Mouse (Mus musculus) G1E-ER4 (cell line): ENCODE measurements around the gene Dnajb2. TPM values are rescaled to one million over a fixed set of nuclear protein-coding genes. Genes with fewer than 3 reads are reported as not detected.

Experiments
- GATA1 ChIP-seq: IDR thresholded peaks from one replicate; pipeline ENCODE4 v1.8.0; 2012; ENCODE audit warnings: low read length, inconsistent platforms
- polyA plus RNA-seq: library from polyadenylated mRNA; stranded (reverse); fragments of >175 nt; gene quantifications from 2 replicates; pipeline ENCODE4 v1.2.3, GENCODE M21; 2012

The Dnajb2 gene
- polyA plus RNA-seq, 1 experiment: 11.3 TPM

DNA sequence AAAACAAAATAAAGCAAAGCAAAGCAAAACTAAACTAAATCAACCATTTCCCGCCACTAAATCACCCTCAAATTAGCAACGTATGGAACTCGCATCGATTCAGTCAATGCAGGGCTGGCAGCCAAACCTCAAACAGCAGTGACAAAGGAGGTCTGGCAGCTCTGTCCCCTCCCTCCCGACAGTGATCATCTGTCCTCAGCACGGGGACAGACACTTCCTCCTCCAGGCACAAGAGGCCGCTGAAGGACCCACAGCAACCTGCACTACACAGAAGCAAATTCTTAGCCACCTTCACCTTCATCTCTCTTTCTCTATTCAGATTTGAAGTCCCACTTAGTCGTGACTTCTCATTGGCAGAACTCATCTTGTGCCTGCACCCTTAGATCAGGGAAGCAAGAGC is 1.6 kb upstream of the Dnajb2 start:
- TF ChIP-seq GATA1: no peak

DNA sequence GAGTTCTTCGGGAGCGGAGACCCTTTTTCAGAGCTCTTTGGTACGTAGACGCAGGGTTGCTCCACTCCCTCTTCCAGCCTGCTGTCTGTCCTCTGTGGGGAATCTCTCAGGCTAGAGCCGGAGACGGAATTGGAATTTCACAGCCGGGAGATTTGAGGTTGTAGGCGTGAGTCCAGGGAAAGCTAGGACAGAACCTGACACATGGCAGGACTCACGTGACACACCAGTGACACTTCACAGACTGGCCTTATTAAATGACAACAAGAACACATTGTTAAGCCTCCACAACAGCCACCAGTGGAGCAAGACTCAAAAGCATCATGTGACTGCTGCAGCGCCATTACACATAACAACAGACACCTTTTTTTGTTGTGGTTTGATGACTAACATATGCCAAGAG is 3.4 kb downstream of the Dnajb2 start:
- no peak for TF ChIP-seq GATA1

DNA sequence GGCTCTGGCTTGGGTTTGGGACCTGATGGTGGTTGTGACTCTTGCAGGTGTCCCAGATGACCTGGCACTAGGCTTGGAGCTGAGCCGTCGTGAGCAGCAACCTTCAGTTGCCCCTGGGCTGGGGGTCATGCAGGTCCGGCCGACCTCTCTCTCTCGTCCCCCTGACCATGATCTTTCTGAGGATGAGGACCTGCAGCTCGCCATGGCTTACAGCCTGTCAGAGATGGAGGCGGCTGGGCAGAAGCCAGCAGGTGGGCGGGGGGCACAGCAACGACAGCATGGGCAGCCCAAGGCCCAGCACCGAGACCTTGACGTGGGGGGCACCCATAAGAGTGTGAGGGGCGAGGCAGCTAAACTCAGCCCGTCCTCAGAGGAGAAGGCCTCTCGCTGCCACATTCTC is 7.2 kb downstream of the Dnajb2 start:
- TF ChIP-seq GATA1: no peak

DNA sequence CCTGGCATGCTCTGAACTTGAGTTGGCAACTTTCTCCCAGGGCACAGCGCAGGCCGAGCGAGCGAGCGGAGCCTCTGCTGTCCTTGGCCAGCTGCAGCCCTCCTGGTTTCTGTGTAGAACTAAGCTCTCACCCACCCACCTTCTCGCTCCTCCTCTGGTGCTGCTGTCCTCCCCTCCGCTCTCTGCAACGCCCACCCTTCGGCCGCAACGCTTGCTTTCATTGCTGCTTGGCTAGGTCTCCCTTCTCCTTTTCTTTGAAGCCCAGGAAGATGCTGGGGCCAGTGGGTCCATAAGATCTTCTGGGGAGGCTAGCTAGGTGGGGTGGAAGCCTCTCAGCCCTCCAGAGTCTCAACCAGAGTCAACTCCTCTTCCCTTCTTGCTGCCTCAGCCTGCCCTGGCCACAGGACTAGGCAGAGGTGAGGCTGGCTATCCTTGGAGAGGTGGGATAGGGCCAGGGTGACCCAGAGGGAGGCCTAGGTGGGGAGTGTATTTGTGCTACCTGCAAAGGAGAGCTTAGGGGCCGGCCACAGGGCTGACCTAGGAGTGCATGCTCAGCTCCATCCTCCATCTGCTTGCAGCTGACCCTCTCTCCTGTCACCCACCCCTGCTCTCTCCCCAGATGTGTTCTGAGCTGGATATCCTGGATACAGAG is 8.1 kb downstream of the Dnajb2 start:
- no peak for TF ChIP-seq GATA1

DNA sequence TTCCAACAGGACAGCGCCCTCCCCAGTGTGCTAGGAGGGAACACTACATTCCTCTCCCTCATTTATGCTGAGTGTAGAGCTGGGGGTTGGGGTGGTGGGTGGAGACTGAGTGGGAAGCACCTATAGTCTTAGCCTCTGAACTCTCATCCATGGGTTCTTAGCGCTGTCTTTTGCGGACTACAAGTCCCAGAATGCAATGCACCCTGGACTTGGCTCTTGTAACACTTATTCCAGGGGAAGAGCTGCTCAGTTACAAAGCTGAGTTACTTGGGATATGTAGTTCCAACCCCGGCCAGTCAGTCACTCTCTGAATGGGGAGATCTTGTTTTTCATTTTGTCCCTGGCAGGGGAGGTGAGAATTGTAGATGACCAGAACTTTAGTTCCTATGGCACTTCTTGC is 8.6 kb downstream of the Dnajb2 start:
- no peak for TF ChIP-seq GATA1

DNA sequence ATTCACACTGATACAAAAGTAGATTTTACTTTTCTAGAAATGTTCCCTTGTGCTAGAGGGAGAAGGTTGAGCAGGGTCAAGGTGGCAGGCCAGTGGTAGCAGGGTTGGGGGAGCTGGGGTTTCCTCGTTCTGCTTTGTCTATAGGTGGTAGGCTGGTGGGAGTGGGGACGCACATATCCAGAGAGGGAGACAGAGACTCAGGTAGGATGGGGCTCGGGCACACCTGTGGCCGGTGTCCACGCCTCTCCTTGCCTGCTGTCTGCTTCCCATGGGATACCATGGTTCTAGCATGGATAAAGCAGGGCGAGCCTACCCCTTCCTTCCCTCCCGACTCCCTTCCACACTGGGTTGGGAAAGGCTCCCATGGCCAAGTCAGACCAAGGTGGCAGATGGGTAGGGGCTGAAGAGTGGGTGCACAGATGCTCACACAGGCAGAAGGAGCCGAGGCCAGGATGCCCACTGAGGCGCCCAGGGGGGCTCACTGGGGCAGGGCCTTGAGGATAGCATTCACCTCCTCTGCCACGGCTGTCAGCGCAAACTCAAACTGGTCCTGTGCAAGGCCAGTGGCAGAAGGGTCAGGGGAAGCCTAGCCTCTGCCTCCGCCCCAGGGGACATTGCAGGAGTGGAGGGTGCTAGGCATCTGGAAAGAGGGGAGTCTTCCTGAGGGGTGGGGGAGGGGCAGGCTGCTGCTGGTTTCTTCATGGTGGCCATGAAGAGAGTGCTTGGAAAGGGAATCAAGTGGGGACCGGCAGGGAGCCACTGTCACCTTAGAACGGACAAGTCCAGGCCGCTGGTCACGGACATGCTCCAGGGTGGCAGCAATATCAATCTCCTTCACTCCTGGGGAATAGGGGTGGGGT is 11.1 kb downstream of the Dnajb2 start:
- no peak for TF ChIP-seq GATA1

DNA sequence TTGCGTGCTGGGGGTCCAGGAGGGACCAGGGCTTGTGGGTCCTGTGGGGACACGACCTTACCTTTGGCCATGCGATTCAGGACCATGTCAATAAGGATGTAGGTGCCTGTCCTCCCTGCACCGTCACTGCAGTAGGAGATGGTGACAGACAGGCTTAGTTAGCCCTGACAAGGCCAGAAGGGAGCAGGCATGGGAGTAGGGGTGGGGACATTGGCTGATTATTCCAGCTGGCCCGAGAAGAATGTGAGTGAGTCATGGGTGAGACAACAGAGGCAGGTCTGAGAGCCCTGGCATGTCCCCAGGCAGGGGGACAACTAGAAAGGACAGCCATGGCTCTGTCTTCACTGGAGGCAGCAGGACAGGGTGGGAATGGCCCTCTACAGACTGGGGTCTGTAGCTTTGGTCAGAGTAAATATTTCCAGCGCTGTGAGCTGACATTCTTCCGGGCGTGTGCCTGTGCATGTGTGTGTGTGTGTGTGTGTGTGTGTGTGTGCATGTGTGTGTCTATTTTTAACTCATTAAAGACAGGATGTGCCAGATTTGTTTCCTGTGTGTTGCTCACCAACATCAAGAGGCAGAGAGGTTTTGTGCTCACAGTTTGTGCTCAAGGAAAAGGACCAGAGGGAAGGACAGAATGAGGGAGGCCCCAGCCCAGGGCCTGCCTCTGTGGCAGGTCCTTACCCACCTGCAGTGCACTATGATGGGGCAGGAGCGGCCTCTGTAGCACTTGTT is 12.0 kb downstream of the Dnajb2 start:
- no peak for TF ChIP-seq GATA1

DNA sequence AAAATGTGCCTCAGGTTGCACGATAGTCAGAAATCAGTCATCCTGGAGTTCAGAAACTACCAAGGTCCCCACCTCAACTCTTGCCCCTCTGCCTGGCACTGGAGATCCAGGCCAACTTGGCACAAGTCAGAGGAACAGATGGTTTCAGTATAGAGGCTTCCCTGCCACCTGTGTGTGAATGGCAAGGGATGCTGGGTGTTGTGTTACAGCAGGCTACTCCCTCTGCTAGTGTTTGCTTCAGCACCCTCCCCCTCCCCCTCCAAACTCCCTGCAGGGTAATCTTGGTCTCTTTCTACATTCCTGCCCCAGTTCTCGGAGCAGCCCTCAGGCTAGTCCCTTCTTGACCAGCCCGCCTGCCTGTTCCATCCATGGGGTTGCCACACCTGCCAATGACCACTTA is 14.3 kb downstream of the Dnajb2 start:
- no peak for TF ChIP-seq GATA1

DNA sequence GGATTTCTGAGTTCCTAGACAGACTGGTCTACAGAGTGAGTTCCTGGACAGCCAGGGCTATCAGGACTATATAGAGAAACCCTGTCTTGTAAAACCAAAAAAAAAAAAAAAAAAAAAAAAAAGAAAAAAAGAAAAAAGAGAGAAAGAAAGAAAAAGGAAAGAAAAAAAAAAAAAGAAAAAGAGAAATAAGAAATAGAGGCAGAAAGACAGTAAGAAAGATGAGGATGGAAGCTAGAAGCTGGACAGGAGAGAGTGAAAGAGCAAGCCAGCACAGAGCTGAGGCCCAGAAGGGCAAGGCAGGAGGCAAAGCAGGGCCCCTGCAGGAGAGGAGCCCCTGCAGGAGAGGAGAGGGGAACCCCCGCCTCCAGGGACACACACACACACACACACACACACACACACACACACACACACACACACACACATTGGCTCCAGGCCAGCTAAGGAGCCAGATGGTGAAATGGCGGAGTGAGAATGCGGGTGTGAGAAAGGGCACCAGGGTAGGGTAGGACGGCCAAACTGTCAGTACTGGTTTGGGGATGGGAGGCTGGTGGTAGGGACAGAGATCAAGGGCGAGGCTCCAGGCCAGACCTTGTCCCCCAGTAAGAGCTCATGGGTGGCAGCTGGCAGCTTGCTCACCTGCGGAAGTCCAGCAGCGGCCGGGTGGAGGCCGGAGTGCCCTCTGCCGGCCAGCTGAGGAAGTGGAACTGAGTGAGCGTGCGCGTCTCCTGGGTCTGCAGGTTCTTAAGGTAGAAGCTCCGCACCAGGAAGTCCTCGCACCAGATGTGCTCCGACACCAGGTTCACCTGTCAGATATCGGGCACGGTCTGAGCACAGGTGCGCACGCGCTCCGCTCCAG is 15.1 kb downstream of the Dnajb2 start:
- TF ChIP-seq GATA1: no peak

DNA sequence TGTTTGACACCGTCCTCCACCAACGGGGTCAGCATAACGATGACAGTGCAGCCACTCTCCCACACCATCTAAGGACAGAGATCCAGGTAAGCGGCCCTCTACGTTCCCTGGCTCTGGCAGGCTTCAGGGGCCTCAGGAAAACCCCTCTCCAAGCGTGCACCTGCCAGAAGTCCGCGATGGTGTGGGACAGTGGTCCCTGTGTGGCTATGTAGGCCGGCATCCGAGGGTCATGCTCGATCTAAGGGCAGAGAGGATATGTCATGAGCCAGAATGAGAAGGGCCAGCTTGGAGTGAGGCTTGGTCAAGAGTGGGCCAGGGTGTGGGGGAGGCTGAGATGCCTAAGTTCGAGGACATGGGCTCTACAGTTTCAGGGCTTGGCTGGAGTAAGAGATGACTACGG is 16.1 kb downstream of the Dnajb2 start:
- no peak for TF ChIP-seq GATA1

DNA sequence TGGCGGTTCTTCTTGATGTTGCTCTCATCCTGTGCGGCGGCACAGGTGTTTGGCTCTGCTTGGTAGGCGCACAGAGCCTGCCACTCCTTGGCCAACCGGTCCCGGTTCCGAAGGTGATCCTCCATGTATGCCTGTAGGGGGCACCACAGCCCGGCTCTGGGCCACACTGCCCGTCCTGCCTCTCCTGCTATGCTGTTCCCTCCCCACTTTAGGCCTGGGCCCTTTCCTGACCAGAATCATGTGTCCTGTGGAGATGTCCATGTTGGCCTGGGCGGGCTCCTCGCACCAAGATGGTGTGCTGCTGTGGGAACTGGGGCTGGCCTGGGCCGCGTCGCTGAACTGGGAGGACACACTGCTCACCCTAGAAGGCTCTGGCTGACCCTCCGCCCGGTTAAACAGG is 16.8 kb downstream of the Dnajb2 start:
- no peak for TF ChIP-seq GATA1

DNA sequence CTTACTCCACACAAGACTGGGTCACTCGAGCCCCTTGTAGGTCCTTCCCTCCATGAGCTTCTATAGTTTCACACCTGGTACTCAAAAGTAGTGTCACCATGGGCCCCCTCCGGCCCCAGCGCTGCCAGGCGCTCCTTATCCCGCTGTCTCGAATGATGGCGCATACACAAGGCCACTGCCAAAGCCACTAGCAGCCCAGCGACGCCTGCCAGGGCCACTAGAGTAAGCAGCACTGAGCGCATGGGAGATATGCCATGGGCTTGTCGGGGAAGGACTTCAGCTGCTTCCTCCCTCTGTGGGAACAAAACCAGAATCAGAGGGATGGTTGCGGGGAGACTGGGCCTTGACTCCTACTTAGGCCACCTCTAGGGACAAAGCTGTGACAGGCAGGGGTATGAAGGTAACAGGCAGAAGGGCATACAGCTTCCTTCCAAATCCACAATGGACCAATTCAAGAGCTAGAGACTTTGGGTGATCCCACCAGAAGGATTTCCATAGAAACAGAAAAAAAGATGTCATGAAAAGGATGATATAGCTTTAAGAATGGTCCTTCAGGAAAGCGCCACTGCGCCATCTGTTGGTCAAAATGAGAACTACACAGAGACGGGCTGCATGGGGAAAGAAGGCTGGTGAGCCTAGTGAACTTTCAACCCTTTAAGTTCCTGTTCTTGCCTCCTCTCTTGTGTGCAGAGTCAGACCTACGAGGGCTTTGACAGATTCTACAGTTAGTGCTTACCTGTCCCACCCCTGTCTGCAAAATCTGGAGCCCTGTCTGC is 17.8 kb downstream of the Dnajb2 start:
- no peak for TF ChIP-seq GATA1

DNA sequence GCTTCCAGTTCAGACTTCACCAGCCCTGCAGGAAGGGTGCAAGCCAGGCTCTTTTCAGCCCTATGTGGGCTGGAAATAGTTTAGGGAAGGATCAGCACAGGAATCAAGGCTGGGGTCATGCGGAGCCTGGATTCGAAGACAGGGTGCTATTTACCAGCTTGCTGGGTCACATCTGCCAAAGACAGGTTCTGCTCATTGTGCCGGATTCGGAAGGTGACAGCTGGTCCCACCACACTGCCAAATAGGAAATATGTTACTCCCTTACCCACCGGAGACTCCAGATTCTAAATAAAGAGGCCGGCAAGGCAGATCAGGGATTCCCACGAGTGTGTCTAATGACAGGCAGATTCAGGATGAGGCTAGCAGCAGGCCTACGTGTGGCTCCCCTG is 18.4 kb downstream of the Dnajb2 start:
- no peak for TF ChIP-seq GATA1

DNA sequence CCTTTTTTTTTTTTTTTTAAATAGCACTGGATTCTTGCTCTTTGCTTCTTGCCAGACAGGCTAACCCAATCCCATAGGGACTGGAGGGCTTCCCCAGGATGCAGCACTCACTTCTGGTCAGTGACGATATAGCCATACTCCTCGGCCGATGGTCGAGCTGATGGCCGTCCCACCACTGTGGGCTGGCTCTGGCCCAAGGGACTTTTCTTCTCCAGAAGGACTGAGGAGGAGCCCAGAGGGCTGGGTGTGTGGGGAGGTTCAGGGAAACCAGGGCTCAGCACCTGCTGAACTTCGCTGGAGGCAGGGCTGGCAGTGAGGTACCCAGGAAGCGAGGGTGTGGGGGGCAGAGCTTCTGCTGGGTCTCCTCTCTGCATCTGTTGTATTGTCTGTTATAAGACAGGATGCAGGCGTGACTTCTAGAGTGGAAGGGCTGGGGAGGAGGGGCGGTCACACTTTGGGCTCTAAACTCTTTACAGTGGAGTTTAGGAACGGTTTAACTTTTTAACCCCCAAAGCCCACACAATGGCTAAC is 19.4 kb downstream of the Dnajb2 start:
- no peak for TF ChIP-seq GATA1

DNA sequence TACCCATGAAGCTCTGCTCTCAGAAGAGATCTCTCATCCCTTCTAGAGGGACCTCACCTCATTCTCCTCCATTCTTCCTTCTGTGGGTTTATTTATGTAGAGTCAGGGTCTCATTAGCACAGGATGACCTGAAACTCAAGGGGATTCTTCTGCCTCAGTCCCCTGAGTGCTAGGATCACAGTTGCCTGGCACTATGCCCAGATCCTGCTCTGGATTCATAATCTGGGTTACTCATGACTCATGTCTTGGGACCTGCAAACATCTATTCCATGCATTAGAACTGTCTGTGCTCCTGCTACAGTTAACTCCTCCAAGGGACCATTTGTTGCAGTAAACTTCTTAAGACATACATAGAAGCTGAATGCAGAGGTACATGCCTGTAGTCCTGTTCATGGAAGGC is 25.1 kb downstream of the Dnajb2 start:
- no peak for TF ChIP-seq GATA1
